Comparison of ENCODE assay signal across 12 mouse cellular contexts in genomic region chr2:45227276-45227944, GRCm38 (mm10).
A peak's percentile ranks its signal among the peaks of the same experiment; 100 is the strongest.
DNase-seq lines count a peak whose midpoint lies in the region; ATAC-seq and TF ChIP-seq lines count a peak whose summit lies in the region.
"Had no signal": no experiment of that assay in that cellular context is flagged by ENCODE, and none has a peak within 500 bp of the region (broad histone marks: within the 10 kb centered on the region; RNA-seq: fewer than 3 reads in every experiment).

No protein-coding gene starts in this region.

- peak overlapping the region; percentile 14; the same call in 1 of the 2 replicates for H3K4me2 ChIP-seq in forebrain, embryonic 15.5 days (replicated peaks)
- no peak overlapping the region for H3K4me2 ChIP-seq in limb, embryonic 14.5 days (replicated peaks; ENCODE audit: low read depth, low read length, severe bottlenecking)
- H3K4me2 ChIP-seq: liver, embryonic 15.5 days had no signal

- peak; percentile 20 for DNase-seq in retina, postnatal 1 day
- no peak for DNase-seq in retina, embryonic 14.5 days (ENCODE audit: low spot score)
- peak; percentile 67 for DNase-seq in limb, embryonic 14.5 days (ENCODE audit: low spot score)
- no peak for DNase-seq in gastrocnemius, adult 18-20 months (ENCODE audit: low spot score)
- DNase-seq in adrenal gland, postnatal 10 days, result no peak
- no peak for DNase-seq in layer of hippocampus, adult 9-10 months (ENCODE audit: low spot score)
- DNase-seq in heart, adult 8-10 months (ENCODE audit: low spot score), result no peak

- no peaks in the 10 kb centered on the region for H3K9me3 ChIP-seq in forebrain, embryonic 15.5 days
- H3K9me3 ChIP-seq in limb, embryonic 14.5 days (ENCODE audit: control insufficient read depth, low read length), result no peaks in the 10 kb centered on the region
- H3K9me3 ChIP-seq: liver, embryonic 15.5 days had no signal

- no peak for TF ChIP-seq POLR2A in limb, embryonic 14.5 days (IDR thresholded peaks at IDR 0.05; ENCODE audit: borderline replicate concordance, extremely low read depth, insufficient read depth, insufficient read length)

- no peaks in the 10 kb centered on the region for H3K36me3 ChIP-seq in forebrain, embryonic 15.5 days
- H3K36me3 ChIP-seq in limb, embryonic 14.5 days (ENCODE audit: control insufficient read depth, insufficient read depth, low read length), result no peaks in the 10 kb centered on the region
- H3K36me3 ChIP-seq: liver, embryonic 15.5 days had no signal

- no peak overlapping the region for H3K4me3 ChIP-seq in forebrain, embryonic 15.5 days
- no peak overlapping the region for H3K4me3 ChIP-seq in limb, embryonic 14.5 days (replicated peaks; ENCODE audit: low read length)
- H3K4me3 ChIP-seq: erythroblast, embryonic 14.5 days; liver, embryonic 15.5 days had no signal

- 0 out of 2 replicates have a peak, but pooled peaks have one; percentile 61 for ATAC-seq in forebrain, embryonic 15.5 days (replicated peaks)
- ATAC-seq in limb, embryonic 14.5 days (ENCODE audit: low FRiP score, low read depth), result peak; percentile 80
- ATAC-seq: intestine, embryonic 16.5 days had no signal

- no peaks in the 10 kb centered on the region for H3K27me3 ChIP-seq in forebrain, embryonic 15.5 days
- H3K27me3 ChIP-seq in limb, embryonic 14.5 days (ENCODE audit: control insufficient read depth, insufficient read depth, low read length), result peaks cover 12% of the 10 kb centered on the region; the same call in 1 of the 2 replicates
- H3K27me3 ChIP-seq: liver, embryonic 15.5 days had no signal

- H3K27ac ChIP-seq in forebrain, embryonic 15.5 days (replicated peaks), result no peak overlapping the region; the same call in 1 of the 2 replicates
- H3K27ac ChIP-seq in limb, embryonic 14.5 days (replicated peaks; ENCODE audit: low read depth, low read length), result no peak overlapping the region
- H3K27ac ChIP-seq: liver, embryonic 15.5 days; stomach, postnatal 0 days had no signal

- WGBS in forebrain, embryonic 15.5 days, result 22% methylated on average over 14 of the region's 14 CpGs
- WGBS in limb, embryonic 14.5 days, result 9% methylated on average over 14 of the region's 14 CpGs

- H3K4me1 ChIP-seq in forebrain, embryonic 15.5 days, result peaks cover 38% of the 10 kb centered on the region
- H3K4me1 ChIP-seq in limb, embryonic 14.5 days (ENCODE audit: control insufficient read depth, insufficient read depth, low read length), result peaks cover 11% of the 10 kb centered on the region; the same call in 1 of the 2 replicates
- H3K4me1 ChIP-seq: liver, embryonic 15.5 days had no signal

- H3K9ac ChIP-seq in forebrain, embryonic 15.5 days (replicated peaks), result no peak overlapping the region
- H3K9ac ChIP-seq in limb, embryonic 14.5 days (ENCODE audit: low read depth, low read length, severe bottlenecking), result no peak overlapping the region
- H3K9ac ChIP-seq: liver, embryonic 15.5 days had no signal

Comparison
In these comparisons a context has a peak if more than half of its experiments do, and no peak if none do; other contexts are left out.
1. DNase-seq: peak in retina, postnatal 1 day (single experiment) and limb, embryonic 14.5 days (single experiment); none in retina, embryonic 14.5 days (single experiment), gastrocnemius, adult 18-20 months (single experiment), adrenal gland, postnatal 10 days (single experiment), layer of hippocampus, adult 9-10 months (single experiment) and heart, adult 8-10 months (single experiment).